Mouse (Mus musculus): ENCODE measurements around the gene Pheta1.

The Pheta1 gene

DNA sequence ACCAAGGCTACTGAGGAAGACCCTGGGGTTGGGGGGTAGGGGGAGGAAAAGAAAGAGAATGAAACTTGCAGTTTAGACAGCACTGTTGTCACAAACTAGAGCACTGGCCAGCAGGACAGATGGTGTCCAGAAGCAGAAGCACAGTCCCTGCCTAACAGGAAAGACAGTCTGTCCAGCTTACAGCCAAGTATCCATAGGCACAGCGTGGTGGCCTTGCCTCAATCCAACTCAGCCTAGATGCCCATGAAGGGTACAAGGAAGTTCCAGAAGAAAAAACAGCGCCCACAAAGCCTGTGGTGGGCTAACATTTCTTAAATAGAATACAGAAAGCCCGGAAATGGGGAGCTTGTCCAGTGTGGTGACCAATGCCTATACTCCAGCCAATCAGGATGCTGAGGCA lies 23.2 kb upstream of the Pheta1 start:
- in situ Hi-C loops (cut with MboI, MseI): loop anchor here (25.0 kb wide), 2 partner anchors 1012 to 1312 kb away; partner anchors contain the start of genes Rhof (in 1 of the 2) and Setd1b (in 1 of the 2)

DNA sequence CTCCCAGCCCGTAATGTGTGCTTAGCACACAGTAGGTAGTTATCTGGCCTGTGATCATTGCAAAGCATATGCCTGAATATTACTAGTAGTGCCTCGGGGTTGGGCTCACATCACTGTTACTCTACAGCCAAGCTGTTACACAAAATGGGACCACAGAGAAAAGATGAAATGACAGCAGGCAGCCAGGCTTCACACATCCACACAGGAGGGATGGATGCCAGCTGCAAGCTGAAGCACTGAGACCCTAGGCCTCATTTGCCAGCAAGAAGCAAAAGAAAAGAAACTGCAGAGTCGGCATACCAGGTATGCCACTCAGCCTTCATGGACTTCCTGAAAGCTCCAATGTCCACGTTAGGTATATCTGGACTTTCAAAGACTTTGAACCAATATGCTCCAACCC lies 20.9 kb upstream of the Pheta1 start:
- in situ Hi-C loops (cut with MboI, MseI): loop anchor here (25.0 kb wide), 2 partner anchors 1009 to 1309 kb away; partner anchors contain the start of genes Rhof (in 1 of the 2) and Setd1b (in 1 of the 2)

DNA sequence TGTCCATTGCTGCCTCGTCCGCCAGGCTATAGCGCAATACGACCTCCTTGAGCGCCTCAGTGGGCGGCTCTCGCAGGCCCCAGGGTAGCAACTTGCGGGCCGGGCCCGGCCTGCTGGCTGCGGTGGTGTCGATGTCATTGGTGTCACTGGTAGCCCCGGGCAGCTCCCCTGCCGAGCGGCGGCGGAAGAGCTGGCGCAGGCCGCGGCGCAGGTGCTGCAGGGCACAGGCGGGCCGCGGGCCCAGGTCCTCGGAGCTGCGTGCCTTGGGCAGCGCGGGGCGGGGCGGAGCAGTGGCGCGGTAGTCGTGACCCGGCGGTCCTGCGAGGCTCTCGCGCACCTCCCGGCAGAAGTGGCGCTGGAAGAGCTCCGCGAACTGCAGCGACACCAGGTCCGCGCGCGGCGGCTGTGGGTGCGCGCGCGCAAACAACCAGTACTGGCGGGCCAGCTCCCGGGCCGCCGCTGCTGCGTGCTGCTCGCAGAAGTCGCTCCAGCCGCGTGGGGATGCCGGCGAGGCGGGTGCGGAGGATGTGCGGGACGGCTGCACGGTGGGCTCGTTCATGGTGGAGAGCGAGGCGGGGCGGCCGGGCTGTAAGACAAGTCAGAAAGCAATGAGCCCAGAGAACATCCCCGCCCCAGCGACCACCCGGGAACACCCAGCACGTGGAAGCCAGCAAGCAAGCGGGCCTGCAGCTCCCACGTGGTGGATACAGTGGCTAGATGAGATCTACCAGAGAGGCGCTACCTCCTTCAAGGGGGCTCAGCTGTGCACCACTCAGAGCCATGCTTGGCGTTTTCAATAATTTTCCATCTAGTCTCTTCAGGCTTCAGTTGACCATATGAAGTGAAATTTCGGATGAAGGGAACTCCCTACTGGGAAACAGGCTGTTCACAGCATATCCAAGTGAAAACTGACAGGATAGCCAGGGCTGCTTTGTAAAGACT lies 20.0 kb upstream of the Pheta1 start:
- in situ Hi-C loops (cut with MboI, MseI): loop anchor here (25.0 kb wide), 2 partner anchors 1009 to 1309 kb away; partner anchors contain the start of genes Rhof (in 1 of the 2) and Setd1b (in 1 of the 2)

DNA sequence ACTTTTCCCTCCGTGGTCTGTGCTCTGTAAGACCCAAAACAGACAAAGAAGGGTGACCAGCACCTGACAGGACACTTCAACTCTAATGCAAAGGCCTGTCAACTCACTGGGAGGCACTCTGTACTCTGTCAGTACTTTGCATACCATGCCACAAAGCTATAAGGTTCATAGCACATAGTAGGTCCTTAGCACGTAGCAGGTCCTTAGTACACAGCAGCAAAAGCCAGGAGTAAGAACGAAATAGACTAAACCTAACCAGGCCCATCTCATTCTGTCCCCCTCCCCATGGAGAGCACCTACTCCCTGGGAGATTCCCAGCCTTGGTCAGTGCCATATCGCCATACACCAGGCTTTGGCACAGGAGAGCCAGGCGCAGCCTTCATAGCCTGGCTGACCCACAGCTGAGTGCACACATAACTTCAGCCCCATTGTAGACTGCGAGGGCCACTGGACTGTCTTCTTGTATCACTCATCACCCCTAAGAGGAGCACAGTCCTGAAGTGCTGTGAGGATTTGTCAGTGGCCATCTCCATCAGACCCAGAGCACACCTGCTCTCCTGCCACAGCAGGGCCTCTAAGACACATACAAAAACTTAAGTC lies 17.7 kb upstream of the Pheta1 start:
- in situ Hi-C loops (cut with MboI, MseI): loop anchor here (25.0 kb wide), 2 partner anchors 1006 to 1306 kb away; partner anchors contain the start of genes Rhof (in 1 of the 2) and Setd1b (in 1 of the 2)

DNA sequence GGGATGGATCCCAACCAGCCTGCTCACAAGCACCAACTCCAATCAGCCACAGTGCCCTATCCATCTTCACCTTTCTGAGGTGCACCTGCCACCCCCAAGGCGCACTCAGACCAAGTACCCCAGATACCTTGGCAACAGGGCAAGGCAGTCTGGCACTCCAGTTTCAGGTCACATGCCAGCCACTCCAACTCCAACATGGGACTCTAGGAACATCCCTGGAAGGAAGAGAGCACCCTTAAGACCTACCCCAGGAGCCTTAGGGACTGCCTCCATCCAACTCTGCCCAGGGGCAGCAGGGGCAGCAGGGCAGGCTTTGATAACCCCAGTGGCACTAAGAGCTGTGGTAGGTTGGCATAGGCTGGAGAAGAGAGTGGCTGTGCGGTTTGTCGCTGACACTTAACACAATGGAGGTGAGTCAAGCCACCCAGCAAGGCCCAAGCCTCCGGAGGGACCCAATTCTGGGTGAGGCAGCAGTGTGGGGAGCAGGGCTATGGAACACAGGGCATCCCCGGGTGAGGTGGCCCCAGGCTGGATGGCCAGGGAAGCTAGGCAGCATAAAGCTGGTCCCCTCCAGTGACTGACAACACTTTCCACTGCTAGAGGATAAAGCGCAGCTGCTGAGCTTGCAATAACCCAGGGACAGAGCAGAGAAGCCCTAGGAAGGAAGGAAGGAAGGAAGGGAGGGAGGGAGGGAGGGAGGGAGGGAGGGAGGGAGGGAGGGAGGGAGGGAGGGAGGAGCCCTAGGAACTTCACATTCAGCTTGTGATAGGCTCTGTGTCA lies 16.2 kb upstream of the Pheta1 start:
- in situ Hi-C loops (cut with MboI, MseI): loop anchor here (25.0 kb wide), 2 partner anchors 1005 to 1305 kb away; partner anchors contain the start of genes Rhof (in 1 of the 2) and Setd1b (in 1 of the 2)

DNA sequence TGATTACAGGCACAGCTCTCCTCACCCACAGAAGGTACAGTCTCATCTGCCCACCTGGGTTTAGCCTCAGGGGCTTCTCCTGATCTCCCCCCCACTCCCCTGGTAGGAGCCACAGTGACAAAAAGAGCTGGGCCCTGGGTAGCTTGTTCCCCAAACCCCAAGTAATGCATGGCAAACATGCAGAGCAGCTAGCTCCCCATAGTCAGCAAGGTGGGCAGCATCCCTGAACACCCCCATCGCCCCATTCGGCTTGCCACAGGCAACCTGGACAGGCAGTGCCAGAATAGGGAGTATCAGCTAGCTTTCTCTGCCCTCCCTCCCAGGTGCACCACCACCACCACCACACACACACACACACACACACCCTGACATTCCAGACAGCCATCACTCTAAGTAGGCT lies 15.6 kb upstream of the Pheta1 start:
- in situ Hi-C loops (cut with MboI, MseI): loop anchor here (25.0 kb wide), 2 partner anchors 1004 to 1304 kb away; partner anchors contain the start of genes Rhof (in 1 of the 2) and Setd1b (in 1 of the 2)

DNA sequence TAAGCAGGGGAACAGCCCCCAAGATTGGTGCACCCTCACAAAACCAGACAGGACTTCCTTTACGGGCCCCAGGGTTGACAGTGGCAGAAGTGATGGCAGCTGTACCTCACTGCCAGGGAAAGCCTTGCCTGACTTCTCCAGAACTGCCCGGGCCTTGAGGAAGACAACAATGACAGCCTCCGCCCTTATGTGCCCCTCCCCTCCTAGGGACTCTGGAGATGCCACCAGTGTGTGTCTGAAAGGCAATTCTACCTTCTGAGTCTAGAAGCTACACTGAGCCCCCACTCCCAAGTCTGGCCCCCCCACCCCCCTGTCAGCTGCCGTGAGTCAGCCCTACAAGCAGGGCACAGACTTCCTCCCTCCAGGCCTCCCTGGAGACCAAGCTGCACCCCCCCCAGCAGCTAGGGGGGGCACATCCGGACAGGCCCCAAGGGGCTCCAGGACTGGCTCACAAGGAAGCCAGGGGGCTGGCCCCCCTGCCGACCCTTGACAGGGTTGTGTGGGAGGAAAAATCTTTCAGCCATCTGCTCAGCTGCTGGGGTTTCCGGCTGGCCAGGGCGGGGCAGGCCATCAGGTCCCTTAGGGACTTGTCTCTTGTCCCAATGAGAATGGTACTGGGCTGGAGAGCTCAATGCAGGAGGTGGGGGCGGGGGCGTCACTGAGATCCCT lies 15.1 kb upstream of the Pheta1 start:
- in situ Hi-C loops (cut with MboI, MseI): loop anchor here (25.0 kb wide), 2 partner anchors 1004 to 1304 kb away; partner anchors contain the start of genes Rhof (in 1 of the 2) and Setd1b (in 1 of the 2)

DNA sequence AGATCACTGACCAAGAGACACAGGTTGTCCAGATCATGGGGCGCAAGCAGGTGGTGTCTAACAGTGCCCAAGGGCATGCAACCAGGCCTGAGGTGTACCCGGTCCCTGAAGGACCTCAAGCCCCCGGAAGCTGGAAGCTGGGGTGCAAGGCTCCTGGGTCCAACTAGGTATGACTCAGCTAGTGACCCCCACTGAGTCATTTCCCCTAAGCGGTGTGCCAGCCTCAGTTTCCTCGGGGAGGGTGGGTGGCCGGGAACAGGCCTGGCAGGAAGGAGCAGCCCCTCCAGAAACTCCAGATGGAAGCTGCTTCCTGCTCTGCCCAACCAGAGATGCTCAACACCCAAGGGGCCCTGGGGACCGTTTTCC lies 14.6 kb upstream of the Pheta1 start:
- in situ Hi-C loops (cut with MboI, MseI): loop anchor here (25.0 kb wide), 2 partner anchors 1003 to 1303 kb away; partner anchors contain the start of genes Rhof (in 1 of the 2) and Setd1b (in 1 of the 2)

DNA sequence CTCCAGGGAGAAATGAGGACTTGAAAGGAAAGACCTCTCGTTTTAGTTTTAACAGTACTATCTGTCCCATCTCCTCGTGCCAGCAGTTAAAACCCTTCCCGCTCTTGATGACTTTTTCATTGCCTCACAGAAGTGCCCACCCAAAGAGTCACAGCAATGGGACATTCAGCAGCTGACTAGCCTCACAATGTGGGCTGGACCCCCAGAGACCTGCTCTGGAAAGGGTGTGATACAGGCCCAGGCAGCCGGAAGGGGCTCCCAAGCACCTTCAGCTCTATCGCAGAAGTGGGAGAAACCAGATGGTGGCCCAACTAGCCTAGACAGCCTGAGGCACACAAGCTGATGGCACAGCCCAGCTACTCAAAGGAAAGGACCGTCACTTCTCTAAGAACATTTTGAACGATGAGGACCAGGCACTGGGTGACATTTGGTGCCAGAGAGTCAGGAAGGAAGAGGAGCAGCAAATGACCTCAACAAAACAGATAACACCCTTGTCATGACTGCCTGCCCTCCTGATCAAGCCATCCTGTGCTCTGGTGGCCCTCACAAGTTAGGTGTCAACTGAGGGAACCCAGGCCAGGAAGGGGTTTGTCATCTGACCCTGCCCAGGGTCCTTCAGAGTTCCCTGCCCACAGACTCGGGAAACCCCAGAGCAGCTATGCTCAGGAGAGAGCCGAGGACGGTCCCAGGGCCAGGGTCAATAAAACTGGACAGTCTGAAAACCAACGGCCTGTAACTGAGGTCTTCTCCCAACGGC lies 13.6 kb upstream of the Pheta1 start:
- in situ Hi-C loops (cut with MboI, MseI): loop anchor here (25.0 kb wide), 2 partner anchors 1002 to 1302 kb away; partner anchors contain the start of genes Rhof (in 1 of the 2) and Setd1b (in 1 of the 2)

DNA sequence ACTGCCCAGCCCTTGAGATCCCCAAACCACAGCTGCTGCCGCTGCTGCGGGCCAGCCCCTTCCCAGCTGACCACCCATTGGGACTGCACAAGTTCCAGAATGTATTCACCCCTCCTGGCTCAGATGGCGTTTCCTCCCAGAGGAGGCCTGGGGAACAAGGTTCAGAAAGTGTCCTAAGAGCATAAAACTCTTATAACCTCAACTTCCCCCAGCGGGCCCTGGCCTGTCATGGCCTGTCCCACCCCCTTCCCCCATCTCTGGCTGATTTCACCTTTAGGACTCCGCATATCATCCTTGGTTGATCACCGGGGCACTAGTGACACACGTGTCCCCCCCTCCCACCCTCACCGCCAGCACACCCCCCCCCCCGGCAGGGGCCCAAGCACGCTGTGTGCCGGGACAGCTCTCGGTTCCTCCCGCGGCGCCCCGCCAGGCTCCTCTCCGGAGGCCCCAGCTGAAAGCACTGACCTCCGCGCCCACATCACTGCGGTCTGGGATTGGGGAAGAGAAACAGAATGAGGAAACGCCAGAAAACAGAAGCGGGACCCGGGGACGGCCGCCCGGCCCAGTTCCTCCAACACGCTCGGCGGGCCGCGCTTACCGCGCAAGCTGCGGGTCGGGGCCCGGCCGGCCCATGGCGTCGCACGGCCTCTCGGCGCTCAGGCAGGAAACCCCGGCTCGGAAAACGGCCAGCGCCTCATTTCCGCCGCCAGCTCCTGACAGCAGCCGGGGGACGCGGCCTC lies 12.7 kb upstream of the Pheta1 start:
- in situ Hi-C loops (cut with MboI, MseI): loop anchor here (25.0 kb wide), 2 partner anchors 1001 to 1301 kb away; partner anchors contain the start of genes Rhof (in 1 of the 2) and Setd1b (in 1 of the 2)

DNA sequence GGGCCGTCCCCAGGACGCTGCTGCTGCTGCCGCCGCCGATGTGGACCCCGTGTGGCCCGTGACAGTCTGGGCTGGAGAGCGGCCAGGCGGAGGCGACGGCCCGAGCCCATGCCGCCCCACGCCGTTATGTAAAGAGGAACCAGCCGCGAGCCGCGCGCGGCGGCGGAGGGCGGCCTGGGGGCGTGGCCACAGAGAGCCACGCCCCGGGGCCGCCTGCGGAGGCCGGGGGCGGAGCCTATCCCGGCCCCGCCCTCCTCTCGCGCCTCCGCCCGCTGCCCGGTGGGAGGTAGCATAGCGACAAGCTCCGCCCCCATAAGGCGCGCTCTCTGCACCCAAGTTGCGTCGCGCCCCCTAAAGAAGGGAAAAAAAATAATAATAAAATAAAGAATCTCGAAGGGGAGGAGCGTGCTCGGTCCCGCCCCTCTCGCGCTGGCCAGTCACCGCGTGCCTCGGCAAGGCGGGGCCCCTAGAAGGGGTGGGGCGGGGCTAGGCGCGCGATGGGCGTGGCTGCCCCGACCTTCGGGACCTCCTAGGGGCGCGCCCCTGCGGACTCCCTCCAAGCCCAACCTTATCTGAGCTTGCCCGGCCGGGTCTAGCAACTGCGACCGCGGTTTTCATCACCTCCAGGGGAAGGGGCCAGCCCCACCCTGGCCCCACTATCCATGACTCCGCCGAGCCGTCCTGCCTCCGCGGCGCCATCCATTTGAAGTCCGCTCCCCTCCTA lies 11.9 kb upstream of the Pheta1 start:
- in situ Hi-C loops (cut with MboI, MseI): loop anchor here (25.0 kb wide), 2 partner anchors 1000 to 1300 kb away; partner anchors contain the start of genes Rhof (in 1 of the 2) and Setd1b (in 1 of the 2)

DNA sequence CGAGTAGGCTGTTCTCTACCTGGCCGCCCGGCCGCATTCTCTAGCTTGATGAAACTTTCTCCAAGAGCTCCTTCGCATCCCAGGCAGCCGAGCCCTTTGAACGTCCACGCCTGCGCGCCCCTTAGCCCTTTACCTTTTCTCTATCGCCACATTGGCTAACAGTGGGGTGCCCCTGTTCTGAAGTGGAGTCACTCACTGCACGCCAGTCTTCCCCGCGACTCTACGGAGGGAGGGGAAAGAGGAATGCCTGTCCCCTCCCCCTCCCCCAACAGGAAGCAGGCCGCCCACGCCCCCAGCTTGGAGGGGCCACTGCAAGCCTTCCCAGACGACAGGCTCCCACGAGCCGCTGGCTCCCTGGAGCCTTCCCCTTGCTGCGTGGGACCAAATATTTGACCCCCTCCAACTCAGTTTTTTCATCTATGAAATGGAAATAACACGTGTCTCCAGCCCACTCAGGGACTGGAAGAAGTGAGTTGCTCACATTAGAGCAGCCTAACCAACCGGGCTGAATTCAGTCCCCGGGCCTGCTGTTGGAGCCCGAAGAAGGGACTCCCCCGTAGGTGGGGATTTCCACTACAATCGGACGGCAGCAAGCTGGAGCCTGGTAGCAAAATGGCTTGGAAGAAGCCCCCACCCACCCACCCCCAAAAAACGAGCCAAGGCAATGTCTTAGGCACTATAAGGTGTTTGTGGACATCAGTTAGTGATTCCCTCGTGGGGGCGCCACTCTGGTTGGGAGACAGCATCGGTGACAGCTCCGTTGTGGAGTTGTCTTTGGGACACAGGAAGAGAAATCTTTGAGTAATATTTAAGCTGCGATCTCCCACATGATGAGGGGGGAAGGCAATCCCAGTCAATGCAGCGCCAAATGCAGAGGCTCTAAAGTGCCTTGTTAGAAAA lies 11.1 kb upstream of the Pheta1 start, which contains the start of gene Sh2b3:
TSS of gene Sh2b3 (minus strand) at position 206 of the 900 bp plus-strand sequence.
- in situ Hi-C loops (cut with MboI, MseI): loop anchor here (25.0 kb wide), 2 partner anchors 1000 to 1300 kb away; partner anchors contain the start of genes Rhof (in 1 of the 2) and Setd1b (in 1 of the 2)

DNA sequence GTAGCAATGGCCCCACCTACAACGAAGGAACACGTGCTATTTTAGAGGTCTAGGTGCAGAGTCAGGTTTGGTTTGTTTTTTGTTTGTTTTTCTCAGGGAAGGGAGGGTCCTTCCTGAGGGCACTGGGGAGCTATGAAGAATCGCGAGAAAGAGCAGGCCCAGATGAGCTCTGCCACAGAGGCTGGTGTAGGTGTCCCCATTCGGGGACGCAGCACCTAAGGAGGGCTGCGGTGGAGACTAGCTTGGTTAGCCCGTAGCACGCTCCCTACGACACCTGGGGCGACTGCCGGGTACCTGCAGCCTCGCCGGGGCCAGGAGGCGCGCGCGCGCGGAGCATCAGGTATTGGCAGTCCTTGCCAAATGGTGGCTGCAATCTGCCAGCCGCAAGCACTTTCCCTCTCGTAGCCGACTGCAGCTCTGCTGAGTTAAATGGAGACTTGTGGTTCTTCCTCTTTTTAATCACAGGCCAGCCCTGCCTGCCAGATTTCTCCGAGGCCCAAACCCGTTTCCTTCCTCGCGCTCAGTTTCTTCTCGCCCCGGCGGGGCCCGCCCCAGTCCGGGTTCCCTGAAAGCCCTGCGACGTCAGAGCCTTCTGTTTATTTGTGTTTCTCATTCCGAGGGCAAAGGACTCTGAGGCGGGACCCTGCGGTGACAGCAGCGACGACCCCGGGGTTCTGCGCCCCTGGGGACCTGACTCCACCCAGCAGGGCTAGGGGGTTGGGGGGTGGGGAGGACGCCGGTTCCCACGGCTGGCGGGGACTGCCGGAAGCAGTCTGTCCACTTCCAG lies 10.2 kb upstream of the Pheta1 start:
- in situ Hi-C loops (cut with MboI, MseI): loop anchor here (25.0 kb wide), 2 partner anchors 999 to 1299 kb away; partner anchors contain the start of genes Rhof (in 1 of the 2) and Setd1b (in 1 of the 2)

DNA sequence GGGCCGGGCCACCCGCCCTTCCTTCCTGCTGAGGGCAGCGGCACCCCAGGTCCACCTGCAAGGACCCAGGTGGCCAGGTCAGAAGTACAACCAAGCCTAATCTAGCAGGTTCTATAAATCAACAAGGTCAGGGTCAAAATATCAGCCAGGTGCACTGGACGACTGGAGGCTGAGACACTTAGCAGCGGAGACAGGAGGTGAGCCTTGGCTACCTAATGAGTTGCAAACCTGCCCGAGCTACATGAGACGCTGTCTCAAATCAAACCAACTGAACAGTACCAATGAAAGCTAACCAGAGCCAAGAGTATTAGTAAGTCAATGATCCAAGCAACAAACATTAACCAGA lies 9.7 kb upstream of the Pheta1 start:
- in situ Hi-C loops (cut with MboI, MseI): loop anchor here (25.0 kb wide), 2 partner anchors 998 to 1298 kb away; partner anchors contain the start of genes Rhof (in 1 of the 2) and Setd1b (in 1 of the 2)

DNA sequence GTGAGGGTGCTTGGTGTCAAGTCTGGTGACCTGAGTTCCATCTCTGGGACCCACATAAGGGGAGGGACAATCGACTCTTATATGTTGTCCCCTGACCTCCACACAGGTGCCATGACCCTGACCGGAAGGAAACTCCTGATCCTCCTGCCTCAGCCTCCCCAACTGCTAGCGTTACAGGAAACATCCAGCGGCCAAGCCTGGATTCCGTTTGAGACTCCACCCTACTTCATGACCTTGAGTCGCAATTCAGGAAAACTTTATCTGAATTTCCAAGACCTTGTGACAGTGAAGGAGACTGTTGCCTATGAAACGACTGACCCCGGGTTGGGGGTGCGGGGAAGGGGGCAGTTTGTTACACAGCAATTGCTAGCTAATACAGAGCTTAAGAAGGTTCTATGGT lies 7.3 kb upstream of the Pheta1 start:
- in situ Hi-C loops (cut with MboI, MseI): loop anchor here (5.0 to 25.0 kb wide), 5 partner anchors 44 to 1296 kb away; partner anchors contain the start of genes Rhof (in 1 of the 2) and Setd1b (in 1 of the 2)

All from T-helper 17 cell (primary cell).